Comparison of ENCODE assay signal across 14 mouse cellular contexts in the genomic region with DNA sequence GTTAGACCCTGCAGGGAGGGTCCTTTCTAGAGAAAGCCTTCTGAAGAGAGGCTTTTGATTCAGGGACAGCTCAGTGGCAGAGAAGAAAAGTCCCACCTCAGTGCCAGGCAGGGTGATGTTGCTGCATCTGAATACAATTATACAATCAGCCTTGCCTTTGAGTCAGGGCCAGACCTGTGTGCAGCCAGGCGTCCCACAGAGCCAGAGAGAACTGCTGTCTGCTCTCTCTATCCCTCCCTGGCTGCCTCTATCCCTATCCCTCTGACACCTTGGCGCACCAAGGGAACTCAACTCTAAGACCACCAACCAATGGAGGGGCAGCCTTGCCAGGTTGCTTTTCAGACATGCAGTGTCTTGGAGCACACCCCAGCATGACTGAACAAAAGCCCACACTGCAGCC. TPM values are rescaled to one million over a fixed set of nuclear protein-coding genes. Genes with fewer than 3 reads are reported as not detected.
A peak's percentile ranks its signal among the peaks of the same experiment; 100 is the strongest.
DNase-seq lines count a peak whose midpoint lies in the region; ATAC-seq lines count a peak whose summit lies in the region.
"Had no signal": no experiment of that assay in that cellular context is flagged by ENCODE, and none has a peak within 500 bp of the region (broad histone marks: within the 10 kb centered on the region; RNA-seq: fewer than 3 reads in every experiment).

No protein-coding gene starts in this region.

- H3K9me3 ChIP-seq in midbrain, embryonic 10.5 days (replicated peaks), result peaks cover 5% of the 10 kb centered on the region; the same call in 1 of the 2 replicates
- peaks cover 4% of the 10 kb centered on the region; the same call in 1 of the 2 replicates for H3K9me3 ChIP-seq in midbrain, embryonic 11.5 days (ENCODE audit: control insufficient read depth, low read length)
- H3K9me3 ChIP-seq in embryonic facial prominence, embryonic 10.5 days, result peaks cover 5% of the 10 kb centered on the region; the same call in 1 of the 2 replicates
- H3K9me3 ChIP-seq in hindbrain, embryonic 15.5 days, result no peaks in the 10 kb centered on the region
- no peaks in the 10 kb centered on the region for H3K9me3 ChIP-seq in neural tube, embryonic 15.5 days (replicated peaks)

- no peak overlapping the region for H3K4me2 ChIP-seq in midbrain, embryonic 11.5 days
- H3K4me2 ChIP-seq in hindbrain, embryonic 15.5 days, result no peak overlapping the region
- no peak overlapping the region for H3K4me2 ChIP-seq in neural tube, embryonic 15.5 days
- H3K4me2 ChIP-seq: liver, embryonic 11.5 days had no signal

- no peak overlapping the region for H3K9ac ChIP-seq in midbrain, embryonic 11.5 days (ENCODE audit: low read length)
- H3K9ac ChIP-seq in hindbrain, embryonic 15.5 days, result no peak overlapping the region
- no peak overlapping the region for H3K9ac ChIP-seq in neural tube, embryonic 15.5 days (replicated peaks)

- peaks cover 45% of the 10 kb centered on the region for H3K4me1 ChIP-seq in midbrain, embryonic 10.5 days
- peaks cover 17% of the 10 kb centered on the region for H3K4me1 ChIP-seq in midbrain, embryonic 11.5 days (ENCODE audit: control insufficient read depth, insufficient read depth, low read length)
- peaks cover 33% of the 10 kb centered on the region for H3K4me1 ChIP-seq in embryonic facial prominence, embryonic 10.5 days
- peaks cover 47% of the 10 kb centered on the region for H3K4me1 ChIP-seq in hindbrain, embryonic 15.5 days (replicated peaks)
- H3K4me1 ChIP-seq in neural tube, embryonic 15.5 days, result peaks cover 42% of the 10 kb centered on the region

- DNase-seq in midbrain, embryonic 10.5 days (ENCODE audit: low spot score), result no peak
- no peak for DNase-seq in midbrain, embryonic 11.5 days (ENCODE audit: low spot score, missing footprints)
- no peak for DNase-seq in embryonic facial prominence, embryonic 10.5 days (ENCODE audit: low spot score)
- no peak for DNase-seq in gastrocnemius, adult 8-10 months (ENCODE audit: low spot score in 2 of 2)
- no peak for DNase-seq in layer of hippocampus, postnatal 25 days (ENCODE audit: extremely low spot score in 1 of 2, low spot score in 1 of 2)
- DNase-seq in adrenal gland, adult 8-10 months, result no peak
- DNase-seq: adrenal gland, postnatal 25 days; heart, postnatal 10 days; kidney, adult 8-10 months; lung, postnatal 10 days had no signal

- H3K27ac ChIP-seq in midbrain, embryonic 10.5 days (replicated peaks), result 0 out of 2 replicates have a peak overlapping the region, but pooled peaks have one; percentile 10
- H3K27ac ChIP-seq in midbrain, embryonic 11.5 days (ENCODE audit: low read depth, low read length), result no peak overlapping the region
- H3K27ac ChIP-seq in embryonic facial prominence, embryonic 10.5 days (replicated peaks), result peak overlapping the region; percentile 26; the same call in 1 of the 2 replicates
- peak overlapping the region; percentile 42 for H3K27ac ChIP-seq in hindbrain, embryonic 15.5 days (replicated peaks)
- H3K27ac ChIP-seq in neural tube, embryonic 15.5 days (replicated peaks), result peak overlapping the region; percentile 58

- 44% methylated on average over 2 of the region's 2 CpGs for WGBS in midbrain, embryonic 10.5 days
- WGBS in midbrain, embryonic 11.5 days, result 55% methylated on average over 2 of the region's 2 CpGs
- 46% methylated on average over 2 of the region's 2 CpGs for WGBS in embryonic facial prominence, embryonic 10.5 days
- WGBS in hindbrain, embryonic 15.5 days, result 47% methylated on average over 2 of the region's 2 CpGs
- 46% methylated on average over 2 of the region's 2 CpGs for WGBS in neural tube, embryonic 15.5 days

- ATAC-seq in midbrain, embryonic 11.5 days (ENCODE audit: low FRiP score), result no peak
- ATAC-seq in hindbrain, embryonic 15.5 days (ENCODE audit: low FRiP score, low read depth), result no peak
- no peak for ATAC-seq in neural tube, embryonic 15.5 days (ENCODE audit: low FRiP score)

- no peaks in the 10 kb centered on the region for H3K36me3 ChIP-seq in midbrain, embryonic 10.5 days
- H3K36me3 ChIP-seq in midbrain, embryonic 11.5 days (ENCODE audit: control insufficient read depth, insufficient read depth, low read length), result no peaks in the 10 kb centered on the region
- no peaks in the 10 kb centered on the region for H3K36me3 ChIP-seq in embryonic facial prominence, embryonic 10.5 days (replicated peaks)
- no peaks in the 10 kb centered on the region for H3K36me3 ChIP-seq in hindbrain, embryonic 15.5 days
- H3K36me3 ChIP-seq in neural tube, embryonic 15.5 days, result no peaks in the 10 kb centered on the region

- peaks cover 8% of the 10 kb centered on the region; the same call in 1 of the 2 replicates for H3K27me3 ChIP-seq in midbrain, embryonic 10.5 days (ENCODE audit: low read depth, poor library complexity, severe bottlenecking)
- H3K27me3 ChIP-seq in midbrain, embryonic 11.5 days (ENCODE audit: control insufficient read depth, insufficient read depth, low read length), result no peaks in the 10 kb centered on the region
- no peaks in the 10 kb centered on the region; the same call in 1 of the 2 replicates for H3K27me3 ChIP-seq in embryonic facial prominence, embryonic 10.5 days (replicated peaks; ENCODE audit: low read depth, poor library complexity, severe bottlenecking)
- no peaks in the 10 kb centered on the region for H3K27me3 ChIP-seq in hindbrain, embryonic 15.5 days
- H3K27me3 ChIP-seq in neural tube, embryonic 15.5 days (replicated peaks), result no peaks in the 10 kb centered on the region
- H3K27me3 ChIP-seq: CH12.LX had no signal

- no peak overlapping the region for H3K4me3 ChIP-seq in midbrain, embryonic 10.5 days
- H3K4me3 ChIP-seq in midbrain, embryonic 11.5 days (ENCODE audit: low read depth, low read length), result no peak overlapping the region
- no peak overlapping the region for H3K4me3 ChIP-seq in embryonic facial prominence, embryonic 10.5 days
- H3K4me3 ChIP-seq in hindbrain, embryonic 15.5 days, result no peak overlapping the region
- no peak overlapping the region for H3K4me3 ChIP-seq in neural tube, embryonic 15.5 days (replicated peaks)

RNA-seq across cellular contexts. Expression of gene Gm6588, which starts 52.2 kb away (rescaled TPM):
- 0.06 and 0.12 TPM in 2 replicates for polyA plus RNA-seq in midbrain, embryonic 10.5 days (2016; fragmentation: Nextera tagmentation; extraction: Ambion mirVana)
- not detected in 2 replicates for polyA plus RNA-seq in midbrain, embryonic 11.5 days (2014; fragmentation: Nextera tagmentation; extraction: Ambion mirVana)
- not detected in 2 replicates for polyA plus RNA-seq in embryonic facial prominence, embryonic 10.5 days (2016; fragmentation: Nextera tagmentation; extraction: Ambion mirVana)
- 0.63 and 1.0 TPM in 2 replicates for polyA plus RNA-seq in hindbrain, embryonic 15.5 days (2015; fragmentation: Nextera tagmentation; extraction: Ambion mirVana)
- 0.57 and 0.79 TPM in 2 replicates for polyA plus RNA-seq in neural tube, embryonic 15.5 days (2015; fragmentation: Nextera tagmentation; extraction: Ambion mirVana)
- total RNA-seq in gastrocnemius, adult 8-10 months (2022), result not detected
- total RNA-seq in layer of hippocampus, postnatal 25 days (2021), result not detected
- not detected for total RNA-seq in adrenal gland, adult 8-10 months (2022)
- total RNA-seq: adrenal gland, postnatal 25 days; CH12.LX; heart, postnatal 10 days had no signal
- polyA plus RNA-seq: liver, embryonic 11.5 days had no signal
